In the genomic region with DNA sequence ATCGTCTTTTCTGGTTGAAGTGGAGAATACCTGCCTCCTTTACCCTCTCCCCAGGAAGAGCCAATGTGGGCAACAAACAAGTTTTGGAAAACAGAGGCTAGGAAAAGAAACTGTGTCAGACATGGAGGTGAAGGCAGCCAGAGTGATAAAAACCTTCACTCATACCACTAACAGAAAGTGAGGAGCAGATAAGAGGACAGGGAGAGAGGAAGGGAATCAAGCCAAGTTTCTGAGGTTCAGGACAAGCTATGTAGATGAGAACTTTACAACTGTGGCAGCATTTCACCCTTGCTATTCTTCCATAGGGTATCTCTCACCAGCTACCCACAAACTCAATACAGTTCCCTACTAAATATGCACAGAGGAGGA, we compare ENCODE assay signal across 21 mouse cellular contexts.
A peak's percentile ranks its signal among the peaks of the same experiment; 100 is the strongest.
DNase-seq lines count a peak whose midpoint lies in the region; ATAC-seq and TF ChIP-seq lines count a peak whose summit lies in the region.
"Had no signal": no experiment of that assay in that cellular context is flagged by ENCODE, and none has a peak within 500 bp of the region (broad histone marks: within the 10 kb centered on the region; RNA-seq: fewer than 3 reads in every experiment).

No protein-coding gene starts in this region.

- peaks cover 41 to 47% of the 10 kb centered on the region in 2 experiments for H3K4me1 ChIP-seq in MEL (ENCODE audit: control insufficient read depth in 1 of 2, insufficient read depth in 2 of 2, low read length in 2 of 2)
- peaks cover 43 to 46% of the 10 kb centered on the region in 2 experiments for H3K4me1 ChIP-seq in liver, embryonic 14.5 days (replicated peaks; ENCODE audit: control insufficient read depth in 2 of 2, insufficient read depth in 2 of 2, low read length in 1 of 2)
- H3K4me1 ChIP-seq in stomach, postnatal 0 days (replicated peaks; ENCODE audit: control insufficient read depth, insufficient read depth) = no peaks in the 10 kb centered on the region
- H3K4me1 ChIP-seq: embryonic facial prominence, embryonic 12.5 days; hindbrain, embryonic 12.5 days had no signal

- DNase-seq in MEL (ENCODE audit: low read depth, low spot score) = peak; percentile 67
- DNase-seq in liver, embryonic 14.5 days (ENCODE audit: low read depth in 3 of 3, low spot score in 3 of 3) = no peak
- no peak for DNase-seq in gastrocnemius, adult 2 months
- DNase-seq in cerebellum, postnatal 14 days = no peak
- no peak for DNase-seq in stomach, postnatal 0 days (ENCODE audit: low spot score)
- DNase-seq: adrenal gland, postnatal 14 days; cerebellum, adult 18-20 months; cerebellum, adult 9-11 months; gastrocnemius, postnatal 10 days; heart, adult 18-20 months; heart, postnatal 10 days; heart, postnatal 4 days had no signal

- H3K36me3 ChIP-seq in MEL (ENCODE audit: control insufficient read depth in 1 of 2, insufficient read depth in 2 of 2, low read length in 2 of 2) = peaks cover 0 to 69% of the 10 kb centered on the region in 2 experiments; a peak in 2 of 4 replicates
- no peaks in the 10 kb centered on the region for H3K36me3 ChIP-seq in liver, embryonic 14.5 days (replicated peaks; ENCODE audit: control insufficient read depth, insufficient read depth, low read depth)
- no peaks in the 10 kb centered on the region for H3K36me3 ChIP-seq in stomach, postnatal 0 days (ENCODE audit: control insufficient read depth, insufficient read depth, low read length)
- H3K36me3 ChIP-seq: embryonic facial prominence, embryonic 12.5 days; heart, embryonic 10.5 days; hindbrain, embryonic 12.5 days had no signal

- no peak overlapping the region for H3K9ac ChIP-seq in MEL (ENCODE audit: control insufficient read depth, low read depth, low read length, poor library complexity, severe bottlenecking)
- H3K9ac ChIP-seq in liver, embryonic 14.5 days (replicated peaks) = 0 out of 2 replicates have a peak overlapping the region, but pooled peaks have one; percentile 3
- H3K9ac ChIP-seq in stomach, postnatal 0 days (ENCODE audit: low read length) = no peak overlapping the region
- H3K9ac ChIP-seq: embryonic facial prominence, embryonic 12.5 days; hindbrain, embryonic 12.5 days had no signal

- peak overlapping the region; percentile 66 for H3K27ac ChIP-seq in MEL (ENCODE audit: control insufficient read depth, low read depth, low read length)
- peak overlapping the region; percentile 63 for H3K27ac ChIP-seq in liver, embryonic 14.5 days
- no peak overlapping the region for H3K27ac ChIP-seq in gastrocnemius, adult 2 months
- no peak overlapping the region for H3K27ac ChIP-seq in stomach, postnatal 0 days (replicated peaks)
- H3K27ac ChIP-seq: embryonic facial prominence, embryonic 12.5 days; heart, embryonic 10.5 days; hindbrain, embryonic 12.5 days had no signal

- H3K79me2 ChIP-seq in MEL (ENCODE audit: control insufficient read depth, insufficient read depth, low read length, poor library complexity) = no peaks in the 10 kb centered on the region

- 71% methylated on average over 1 of the region's 1 CpGs for WGBS in liver, embryonic 14.5 days (ENCODE audit: insufficient replicate concordance)
- 86% methylated on average over 1 of the region's 1 CpGs for WGBS in stomach, postnatal 0 days

- H3K4me3 ChIP-seq in MEL (ENCODE audit: control insufficient read depth in 1 of 2, insufficient read depth in 1 of 2, low read depth in 2 of 2, low read length in 2 of 2) = peak overlapping the region in 1 of 2 experiments; percentile 27; a peak in 2 of 4 replicates
- H3K4me3 ChIP-seq in liver, embryonic 14.5 days (ENCODE audit: insufficient read depth in 1 of 2, low read depth in 2 of 2, low read length in 2 of 2) = no peak overlapping the region
- no peak overlapping the region for H3K4me3 ChIP-seq in gastrocnemius, adult 2 months
- no peak overlapping the region for H3K4me3 ChIP-seq in stomach, postnatal 0 days (ENCODE audit: low read depth, low read length)
- H3K4me3 ChIP-seq: embryonic facial prominence, embryonic 12.5 days; heart, embryonic 10.5 days; hindbrain, embryonic 12.5 days had no signal

- H3K27me3 ChIP-seq in MEL (ENCODE audit: control insufficient read depth in 1 of 2, insufficient read depth in 2 of 2, low read length in 2 of 2) = no peaks in the 10 kb centered on the region
- no peaks in the 10 kb centered on the region for H3K27me3 ChIP-seq in liver, embryonic 14.5 days (ENCODE audit: control insufficient read depth, insufficient read depth, low read length)
- H3K27me3 ChIP-seq in stomach, postnatal 0 days (ENCODE audit: control insufficient read depth, insufficient read depth, low read length) = no peaks in the 10 kb centered on the region
- H3K27me3 ChIP-seq: embryonic facial prominence, embryonic 12.5 days; hindbrain, embryonic 12.5 days had no signal

- H3K4me2 ChIP-seq in liver, embryonic 14.5 days (ENCODE audit: low read depth) = peak overlapping the region; percentile 40
- H3K4me2 ChIP-seq in stomach, postnatal 0 days (replicated peaks; ENCODE audit: low read depth) = no peak overlapping the region
- H3K4me2 ChIP-seq: embryonic facial prominence, embryonic 12.5 days; hindbrain, embryonic 12.5 days had no signal

- no peak for TF ChIP-seq RAD21 in MEL (IDR thresholded peaks at IDR 0.05; ENCODE audit: low read depth, low read length)

- TF ChIP-seq EP300 in MEL (IDR thresholded peaks at IDR 0.05; ENCODE audit: low read depth in 1 of 2, low read length in 2 of 2) = peak; percentile 80 to 83; a peak in 3 of 4 replicates
- peak; percentile 42; the same call in 1 of the 2 replicates for TF ChIP-seq EP300 in liver, embryonic 14.5 days (IDR thresholded peaks at IDR 0.05; ENCODE audit: low read depth)
- no peak for TF ChIP-seq EP300 in stomach, postnatal 0 days (optimal IDR thresholded peaks at IDR 0.05)

- no peak for TF ChIP-seq CTCF in MEL (IDR thresholded peaks at IDR 0.05 in 2 of 3, conservative IDR thresholded peaks at IDR 0.05 in 1 of 3; ENCODE audit: control insufficient read depth in 1 of 3, insufficient read depth in 1 of 3, low read depth in 2 of 3, low read length in 3 of 3, poor library complexity in 1 of 3, severe bottlenecking in 1 of 3)
- TF ChIP-seq CTCF in liver, embryonic 14.5 days (IDR thresholded peaks at IDR 0.05; ENCODE audit: low read depth) = no peak
- no peak for TF ChIP-seq CTCF in gastrocnemius, adult 2 months (IDR thresholded peaks at IDR 0.05)
- TF ChIP-seq CTCF in stomach, postnatal 0 days (IDR thresholded peaks at IDR 0.05; ENCODE audit: low read depth) = no peak

- intact Hi-C loops in gastrocnemius, adult 2 months (cut with DNase I) = no loop called here

- ATAC-seq in erythroblast, adult 5-6 weeks (replicated peaks; ENCODE audit: low FRiP score, poor library complexity, severe bottlenecking) = peak; percentile 53
- peak; percentile 54 for ATAC-seq in liver, embryonic 14.5 days (ENCODE audit: insufficient read depth)
- peak; percentile 35 for ATAC-seq in megakaryocyte progenitor cell, adult 5-6 weeks (replicated peaks; ENCODE audit: poor library complexity)
- no peak for ATAC-seq in stomach, postnatal 0 days (ENCODE audit: low FRiP score, low TSS enrichment)
- ATAC-seq: forebrain, embryonic 14.5 days; hindbrain, embryonic 16.5 days; inflammation-experienced regulatory T-cells, adult 6 months had no signal

- no peaks in the 10 kb centered on the region for H3K9me3 ChIP-seq in MEL (replicated peaks; ENCODE audit: insufficient read depth, low read length)
- no peaks in the 10 kb centered on the region for H3K9me3 ChIP-seq in liver, embryonic 14.5 days (ENCODE audit: control insufficient read depth, low read length)
- H3K9me3 ChIP-seq in stomach, postnatal 0 days (ENCODE audit: control insufficient read depth, low read length) = no peaks in the 10 kb centered on the region
- H3K9me3 ChIP-seq: embryonic facial prominence, embryonic 12.5 days; G1E; heart, embryonic 10.5 days; hindbrain, embryonic 12.5 days had no signal

- no peak for TF ChIP-seq POLR2A in MEL (IDR thresholded peaks at IDR 0.05; ENCODE audit: control insufficient read depth in 1 of 2, insufficient read depth in 1 of 2, low read depth in 1 of 2, low read length in 2 of 2, poor library complexity in 1 of 2)

TF ChIP-seq in MEL, 35 proteins besides CTCF, POLR2A, EP300 and RAD21 (continues in another document):
- TF ChIP-seq MXI1 (IDR thresholded peaks at IDR 0.05; ENCODE audit: low read depth, low read length) (peak; percentile 60; the same call in 1 of the 2 replicates), POLR2AphosphoS2 (IDR thresholded peaks at IDR 0.05; ENCODE audit: low read length) (no peak), MAFK (IDR thresholded peaks at IDR 0.05; ENCODE audit: borderline replicate concordance, low read depth, low read length) (no peak), HCFC1 (IDR thresholded peaks at IDR 0.05; ENCODE audit: low read depth, low read length) (no peak), GATA1 (IDR thresholded peaks at IDR 0.05; ENCODE audit: low read depth, low read length) (peak; percentile 86), UBTF (IDR thresholded peaks at IDR 0.05; ENCODE audit: borderline replicate concordance, insufficient read depth, low read depth, low read length) (no peak), RCOR1 (IDR thresholded peaks at IDR 0.05; ENCODE audit: low read depth, low read length) (peak; percentile 52; the same call in 1 of the 2 replicates), ZNF384 (IDR thresholded peaks at IDR 0.05; ENCODE audit: low read depth, low read length) (no peak), ZKSCAN1 (IDR thresholded peaks at IDR 0.05; ENCODE audit: low read depth, low read length) (no peak), MYB (IDR thresholded peaks at IDR 0.05; ENCODE audit: low read depth, low read length) (no peak), ZMIZ1 (IDR thresholded peaks at IDR 0.05; ENCODE audit: low read depth, low read length) (no peak), TAL1 (IDR thresholded peaks at IDR 0.05; ENCODE audit: low read length) (peak; percentile 26; the same call in 1 of the 2 replicates), NELFE (IDR thresholded peaks at IDR 0.05; ENCODE audit: low read depth, low read length) (no peak), SMC3 (IDR thresholded peaks at IDR 0.05; ENCODE audit: low read depth, low read length) (no peak), KAT2A (conservative IDR thresholded peaks at IDR 0.05; ENCODE audit: low read depth, low read length) (no peak), ETS1 (IDR thresholded peaks at IDR 0.05; ENCODE audit: low read depth, low read length) (peak; percentile 70), USF1 (IDR thresholded peaks at IDR 0.05; ENCODE audit: low read depth, low read length) (no peak), SIN3A (IDR thresholded peaks at IDR 0.05; ENCODE audit: low read length) (peak; percentile 50; the same call in 1 of the 2 replicates), MAX (IDR thresholded peaks at IDR 0.05; ENCODE audit: low read length) (no peak), TBP (IDR thresholded peaks at IDR 0.05; ENCODE audit: low read depth, low read length) (no peak), MAZ (IDR thresholded peaks at IDR 0.05; ENCODE audit: low read depth, low read length) (0 out of 2 replicates have a peak, but pooled peaks have one; percentile 0), MEF2A (IDR thresholded peaks at IDR 0.05; ENCODE audit: extremely low read depth, insufficient replicate concordance, low read depth, low read length, poor library complexity, severe bottlenecking) (0 out of 2 replicates have a peak, but pooled peaks have one; percentile 54)

Comparison
In these comparisons a context has a peak if more than half of its experiments do, and no peak if none do; other contexts are left out.
1. H3K27ac ChIP-seq: peak in MEL (single experiment) and liver, embryonic 14.5 days (single experiment); none in gastrocnemius, adult 2 months (single experiment) and stomach, postnatal 0 days (single experiment).